Mouse (Mus musculus) hindbrain, embryonic 16.5 days (tissue): Measurements from ENCODE around the gene Usp54. TPM values are rescaled to one million over a fixed set of nuclear protein-coding genes. Genes with fewer than 3 reads are reported as not detected.

Source experiments
- ATAC-seq: fragments of 200-750 bp; cut with Nextera tagmentation; 2 replicates; pipeline ENCODE4 v1.8.0; 2017; ENCODE audit warnings: moderate TSS enrichment, moderate library complexity
- H3K27ac ChIP-seq: fragments of 300-500 bp; sonication (generic); 2 replicates; pipeline ENCODE4 v1.5.1; 2014; ENCODE audit warnings: low read depth, mild to moderate bottlenecking, control low read depth, low read length, moderate library complexity
- H3K27me3 ChIP-seq: fragments of 300-500 bp; sonication (generic); replicated peaks from 2 replicates; pipeline ENCODE4 v1.6.1; 2014; ENCODE audit warnings: low read length; ENCODE audit not compliant: control insufficient read depth, insufficient read depth
- H3K36me3 ChIP-seq: fragments of 300-500 bp; sonication (generic); 2 replicates; pipeline ENCODE4 v1.6.1; 2014; ENCODE audit warnings: mild to moderate bottlenecking, low read length, moderate library complexity, mixed read lengths; ENCODE audit not compliant: control insufficient read depth, insufficient read depth
- H3K4me1 ChIP-seq: fragments of 300-500 bp; sonication (generic); 2 replicates; pipeline ENCODE4 v1.6.1; 2014; ENCODE audit warnings: low read depth, low read length; ENCODE audit not compliant: control insufficient read depth, insufficient read depth
- H3K4me2 ChIP-seq: fragments of 300-500 bp; sonication (generic); 2 replicates; pipeline ENCODE4 v1.6.1; 2014; ENCODE audit warnings: mild to moderate bottlenecking, low read length, control low read depth, moderate library complexity
- H3K4me3 ChIP-seq: fragments of 300-500 bp; sonication (generic); 2 replicates; pipeline ENCODE4 v1.5.1; 2014; ENCODE audit warnings: mild to moderate bottlenecking, low read length, control low read depth, moderate library complexity
- H3K9ac ChIP-seq: fragments of 300-500 bp; sonication (generic); 2 replicates; pipeline ENCODE4 v1.6.1; 2014; ENCODE audit warnings: low read depth, mild to moderate bottlenecking, control low read depth, low read length, moderate library complexity
- H3K9me3 ChIP-seq: fragments of 300-500 bp; sonication (generic); 2 replicates; pipeline ENCODE4 v1.6.1; 2014; ENCODE audit warnings: mild to moderate bottlenecking, low read length, moderate library complexity; ENCODE audit not compliant: control insufficient read depth
- WGBS: fragments of 180-500 bp; shearing (Covaris S2); extraction: QIAGEN DNeasy Blood & Tissue Kit; methylation state at CpG from one replicate; pipeline ENCODE4 v1.1.7; 2014; 5-methylcytosine and 5-hydroxymethylcytosine counted together
- polyA plus RNA-seq: library from polyadenylated mRNA; unstranded; fragments of >200 nt; fragmentation: Nextera tagmentation; extraction: Ambion mirVana; gene quantifications from 2 replicates; pipeline ENCODE4 v1.2.1, GENCODE M21; 2015

Gene Usp54
- polyA plus RNA-seq = 8.7 and 10.6 TPM in 2 replicates

GRCm38 (mm10) chr14:20640644-20641437, at the start of gene Usp54:
Usp54 (minus strand) TSS chr14:20641063.
- H3K4me2 ChIP-seq = peak within 1 kb of the TSS; percentile 90
- peak within 1 kb of the TSS; percentile 94 for H3K27ac ChIP-seq
- WGBS = under 1% methylated on average over 71 of the region's 73 CpGs
- no peaks in the 10 kb centered on the region for H3K27me3 ChIP-seq
- peak within 1 kb of the TSS; percentile 84 for H3K9ac ChIP-seq
- peak; percentile 96 for ATAC-seq
- H3K4me3 ChIP-seq = peak within 1 kb of the TSS; percentile 80
- H3K36me3 ChIP-seq = no peaks in the 10 kb centered on the region
- H3K4me1 ChIP-seq = peaks cover 4% of the 10 kb centered on the region
- no peaks in the 10 kb centered on the region for H3K9me3 ChIP-seq

- Histone ChIP-seq H3K4me1 (peaks cover 1% of the 10 kb centered on the region), H3K27me3 (no peaks in the 10 kb centered on the region), H3K36me3 (peaks cover 70% of the 10 kb centered on the region), H3K9me3 (no peaks in the 10 kb centered on the region), H3K27ac (no peak overlapping the region), H3K4me3 (no peak overlapping the region), H3K4me2 (no peak overlapping the region), H3K9ac (no peak overlapping the region)
- 94% methylated on average over 2 of the region's 2 CpGs for WGBS
- no peak for ATAC-seq
Measured at GRCm38 (mm10) chr14:20689009-20689408, 48.1 kb upstream of the Usp54 start.

GRCm38 (mm10) chr14:20686576-20686975, 45.7 kb upstream of the Usp54 start:
- no peaks in the 10 kb centered on the region for H3K9me3 ChIP-seq
- H3K4me1 ChIP-seq = no peaks in the 10 kb centered on the region
- 99% methylated on average over 3 of the region's 3 CpGs for WGBS
- no peak overlapping the region for H3K27ac ChIP-seq
- ATAC-seq = no peak
- H3K4me3 ChIP-seq = no peak overlapping the region
- peaks cover 66% of the 10 kb centered on the region for H3K36me3 ChIP-seq
- H3K27me3 ChIP-seq = no peaks in the 10 kb centered on the region
- H3K9ac ChIP-seq = no peak overlapping the region
- no peak overlapping the region for H3K4me2 ChIP-seq

GRCm38 (mm10) chr14:20682498-20682897, 41.6 kb upstream of the Usp54 start:
- no peak overlapping the region for H3K4me3 ChIP-seq
- no peak for ATAC-seq
- peaks cover 58% of the 10 kb centered on the region for H3K36me3 ChIP-seq
- no peak overlapping the region for H3K27ac ChIP-seq
- no peaks in the 10 kb centered on the region for H3K9me3 ChIP-seq
- H3K4me2 ChIP-seq = no peak overlapping the region
- WGBS = 75% methylated on average over 3 of the region's 3 CpGs
- H3K9ac ChIP-seq = no peak overlapping the region
- H3K4me1 ChIP-seq = no peaks in the 10 kb centered on the region
- no peaks in the 10 kb centered on the region for H3K27me3 ChIP-seq

GRCm38 (mm10) chr14:20681742-20682141, 40.9 kb upstream of the Usp54 start:
- ATAC-seq = no peak
- Histone ChIP-seq H3K4me2 (no peak overlapping the region), H3K9ac (no peak overlapping the region), H3K27me3 (no peaks in the 10 kb centered on the region), H3K36me3 (peaks cover 56% of the 10 kb centered on the region), H3K27ac (no peak overlapping the region), H3K9me3 (no peaks in the 10 kb centered on the region), H3K4me3 (no peak overlapping the region), H3K4me1 (no peaks in the 10 kb centered on the region)
- WGBS = 90% methylated on average over 2 of the region's 2 CpGs

- 99% methylated on average over 4 of the region's 4 CpGs for WGBS
- Histone ChIP-seq H3K36me3 (peaks cover 45% of the 10 kb centered on the region), H3K4me2 (no peak overlapping the region), H3K9me3 (no peaks in the 10 kb centered on the region), H3K9ac (no peak overlapping the region), H3K27ac (no peak overlapping the region), H3K27me3 (no peaks in the 10 kb centered on the region), H3K4me1 (peaks cover 14% of the 10 kb centered on the region), H3K4me3 (no peak overlapping the region)
- no peak for ATAC-seq
Measured at GRCm38 (mm10) chr14:20677906-20678305, 37.0 kb upstream of the Usp54 start.

GRCm38 (mm10) chr14:20674064-20674833, 33.4 kb upstream of the Usp54 start, which contains the start of gene Sec24c:
Sec24c (plus strand) TSS chr14:20674308.
- Histone ChIP-seq H3K9ac (peak within 1 kb of the TSS; percentile 72), H3K27ac (peak within 1 kb of the TSS; percentile 88), H3K9me3 (no peaks in the 10 kb centered on the region), H3K4me2 (peak within 1 kb of the TSS; percentile 91), H3K4me1 (peaks cover 14% of the 10 kb centered on the region), H3K36me3 (peaks cover 19% of the 10 kb centered on the region), H3K27me3 (peaks cover 5% of the 10 kb centered on the region; the same call in 1 of the 2 replicates), H3K4me3 (peak within 1 kb of the TSS; percentile 52)
- 3% methylated on average over 43 of the region's 43 CpGs for WGBS
- peak; percentile 97 for ATAC-seq

GRCm38 (mm10) chr14:20673735-20674063, 32.8 kb upstream of the Usp54 start:
- Histone ChIP-seq H3K4me2 (peak overlapping the region; percentile 91), H3K4me1 (peaks cover 14% of the 10 kb centered on the region), H3K36me3 (peaks cover 18% of the 10 kb centered on the region), H3K27me3 (peaks cover 7% of the 10 kb centered on the region; the same call in 1 of the 2 replicates), H3K9me3 (no peaks in the 10 kb centered on the region), H3K27ac (peak overlapping the region; percentile 72), H3K9ac (peak overlapping the region; percentile 57), H3K4me3 (peak overlapping the region; percentile 52)
- 10% methylated on average over 13 of the region's 13 CpGs for WGBS
- ATAC-seq = peak; percentile 76

- no peak overlapping the region for H3K9ac ChIP-seq
- H3K4me1 ChIP-seq = peaks cover 14% of the 10 kb centered on the region
- whole genome bisulfite sequencing = 87% methylated on average over 2 of the region's 2 CpGs
- H3K27me3 ChIP-seq = peaks cover 7% of the 10 kb centered on the region; the same call in 1 of the 2 replicates
- H3K4me3 ChIP-seq = no peak overlapping the region
- ATAC-seq = no peak
- H3K27ac ChIP-seq = no peak overlapping the region
- H3K36me3 ChIP-seq = peaks cover 13% of the 10 kb centered on the region
- no peaks in the 10 kb centered on the region for H3K9me3 ChIP-seq
- peak overlapping the region; percentile 25 for H3K4me2 ChIP-seq
Measured at GRCm38 (mm10) chr14:20672990-20673389, 32.1 kb upstream of the Usp54 start.
